In the genomic region with DNA sequence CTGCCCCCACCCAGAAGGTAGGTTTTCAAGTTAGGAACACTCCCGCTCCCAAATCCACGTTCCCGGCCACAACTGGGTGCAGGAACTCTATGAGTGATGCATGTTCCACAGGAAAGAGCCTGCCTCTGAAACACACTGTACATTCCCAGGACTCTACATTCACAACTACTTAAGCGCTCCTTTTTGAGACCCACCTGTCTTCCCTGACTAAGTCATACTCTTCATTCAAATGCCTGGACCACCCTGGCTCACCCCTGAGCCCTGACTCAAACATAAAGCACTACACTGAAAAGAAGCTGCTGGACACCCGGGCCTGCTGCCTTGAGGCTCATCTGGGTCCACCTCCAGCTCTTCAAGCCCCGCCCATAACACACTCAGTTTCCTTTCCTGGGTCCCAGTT, we compare ENCODE assay signal across 22 mouse cellular contexts. TPM values are rescaled to one million over a fixed set of nuclear protein-coding genes. Genes with fewer than 3 reads are reported as not detected.
DNase-seq lines count a peak whose midpoint lies in the region; ATAC-seq and TF ChIP-seq lines count a peak whose summit lies in the region.
"Had no signal": no experiment of that assay in that cellular context is flagged by ENCODE, and none has a peak within 500 bp of the region (broad histone marks: within the 10 kb centered on the region; RNA-seq: fewer than 3 reads in every experiment).

No protein-coding gene starts in this region.

- no peak for ATAC-seq in midbrain, embryonic 13.5 days
- ATAC-seq in embryonic facial prominence, embryonic 14.5 days (ENCODE audit: low read depth): no peak
- ATAC-seq: forebrain, embryonic 14.5 days; hindbrain, postnatal 0 days had no signal

- peaks cover 18% of the 10 kb centered on the region for H3K36me3 ChIP-seq in midbrain, embryonic 10.5 days
- H3K36me3 ChIP-seq in midbrain, embryonic 13.5 days: no peaks in the 10 kb centered on the region
- H3K36me3 ChIP-seq in embryonic facial prominence, embryonic 10.5 days (replicated peaks): peaks cover 18% of the 10 kb centered on the region
- no peaks in the 10 kb centered on the region for H3K36me3 ChIP-seq in embryonic facial prominence, embryonic 14.5 days (ENCODE audit: control insufficient read depth, insufficient read depth, low read length)
- H3K36me3 ChIP-seq: embryonic facial prominence, embryonic 12.5 days; G1E; heart, embryonic 13.5 days had no signal

- H3K27me3 ChIP-seq in midbrain, embryonic 10.5 days (ENCODE audit: low read depth, poor library complexity, severe bottlenecking): peaks cover 78% of the 10 kb centered on the region
- H3K27me3 ChIP-seq in midbrain, embryonic 13.5 days: peaks cover 15% of the 10 kb centered on the region
- peaks cover 15% of the 10 kb centered on the region; the same call in 1 of the 2 replicates for H3K27me3 ChIP-seq in embryonic facial prominence, embryonic 10.5 days (replicated peaks; ENCODE audit: low read depth, poor library complexity, severe bottlenecking)
- no peaks in the 10 kb centered on the region for H3K27me3 ChIP-seq in embryonic facial prominence, embryonic 14.5 days (replicated peaks; ENCODE audit: control insufficient read depth, insufficient read depth, low read length)
- H3K27me3 ChIP-seq: embryonic facial prominence, embryonic 12.5 days; heart, embryonic 13.5 days; hindbrain, embryonic 12.5 days had no signal

- H3K9ac ChIP-seq in midbrain, embryonic 13.5 days (replicated peaks): no peak overlapping the region
- H3K9ac ChIP-seq in embryonic facial prominence, embryonic 14.5 days (ENCODE audit: low read depth, low read length): no peak overlapping the region
- H3K9ac ChIP-seq: embryonic facial prominence, embryonic 12.5 days; heart, embryonic 13.5 days; hindbrain, embryonic 12.5 days had no signal

- DNase-seq in midbrain, embryonic 10.5 days (ENCODE audit: low spot score): no peak
- no peak for DNase-seq in embryonic facial prominence, embryonic 10.5 days (ENCODE audit: low spot score)
- no peak for DNase-seq in embryonic facial prominence, embryonic 14.5 days (ENCODE audit: low spot score)
- DNase-seq in urinary bladder, postnatal 25 days (ENCODE audit: low spot score): no peak
- no peak for DNase-seq in gastrocnemius, adult 2 months
- DNase-seq: adrenal gland, postnatal 10 days; cerebellum, adult 11 months; cerebellum, adult 8-10 months; cerebellum, postnatal 14 days; embryo, embryonic 11 days; gastrocnemius, postnatal 36 days; heart, adult 18-20 months; heart, postnatal 36 days had no signal

- H3K9me3 ChIP-seq in midbrain, embryonic 10.5 days (replicated peaks): peaks cover 12% of the 10 kb centered on the region
- no peaks in the 10 kb centered on the region; the same call in 1 of the 2 replicates for H3K9me3 ChIP-seq in midbrain, embryonic 13.5 days
- H3K9me3 ChIP-seq in embryonic facial prominence, embryonic 10.5 days: peaks cover 5% of the 10 kb centered on the region; the same call in 1 of the 2 replicates
- no peaks in the 10 kb centered on the region for H3K9me3 ChIP-seq in embryonic facial prominence, embryonic 14.5 days (ENCODE audit: control insufficient read depth, low read length)
- H3K9me3 ChIP-seq: embryonic facial prominence, embryonic 12.5 days; G1E; heart, embryonic 13.5 days; hindbrain, embryonic 12.5 days had no signal

- H3K4me2 ChIP-seq in midbrain, embryonic 13.5 days (replicated peaks): no peak overlapping the region
- no peak overlapping the region for H3K4me2 ChIP-seq in embryonic facial prominence, embryonic 14.5 days (ENCODE audit: low read depth, low read length)
- H3K4me2 ChIP-seq: embryonic facial prominence, embryonic 12.5 days; heart, embryonic 13.5 days; hindbrain, embryonic 12.5 days had no signal

- H3K27ac ChIP-seq in midbrain, embryonic 10.5 days (replicated peaks): peak overlapping the region; percentile 76; the same call in 1 of the 2 replicates
- no peak overlapping the region for H3K27ac ChIP-seq in midbrain, embryonic 13.5 days
- H3K27ac ChIP-seq in embryonic facial prominence, embryonic 10.5 days (replicated peaks): peak overlapping the region; percentile 40; the same call in 1 of the 2 replicates
- 0 out of 2 replicates have a peak overlapping the region, but pooled peaks have one; percentile 10 for H3K27ac ChIP-seq in embryonic facial prominence, embryonic 14.5 days (replicated peaks; ENCODE audit: low read depth, low read length)
- H3K27ac ChIP-seq in gastrocnemius, adult 2 months: no peak overlapping the region
- H3K27ac ChIP-seq: embryonic facial prominence, embryonic 12.5 days; heart, embryonic 13.5 days; hindbrain, embryonic 12.5 days; hindbrain, postnatal 0 days had no signal

- peaks cover 47% of the 10 kb centered on the region for H3K4me1 ChIP-seq in midbrain, embryonic 10.5 days
- peaks cover 28% of the 10 kb centered on the region for H3K4me1 ChIP-seq in midbrain, embryonic 13.5 days (replicated peaks)
- peaks cover 54% of the 10 kb centered on the region for H3K4me1 ChIP-seq in embryonic facial prominence, embryonic 10.5 days
- H3K4me1 ChIP-seq in embryonic facial prominence, embryonic 14.5 days (ENCODE audit: control insufficient read depth, insufficient read depth, low read length): peaks cover 28% of the 10 kb centered on the region

- intact Hi-C loops in gastrocnemius, adult 2 months (cut with DNase I): no loop called here

- no peak overlapping the region for H3K4me3 ChIP-seq in midbrain, embryonic 10.5 days
- H3K4me3 ChIP-seq in midbrain, embryonic 13.5 days (replicated peaks): no peak overlapping the region
- H3K4me3 ChIP-seq in embryonic facial prominence, embryonic 10.5 days: no peak overlapping the region
- no peak overlapping the region for H3K4me3 ChIP-seq in embryonic facial prominence, embryonic 14.5 days (ENCODE audit: low read depth, low read length)
- H3K4me3 ChIP-seq in gastrocnemius, adult 2 months: no peak overlapping the region
- H3K4me3 ChIP-seq: embryonic facial prominence, embryonic 12.5 days; erythroblast, embryonic 14.5 days; forebrain, embryonic 10.5 days; heart, embryonic 13.5 days; hindbrain, embryonic 12.5 days had no signal

- TF ChIP-seq CTCF in gastrocnemius, adult 2 months (IDR thresholded peaks at IDR 0.05): no peak

- 78% methylated on average over 6 of the region's 6 CpGs for WGBS in midbrain, embryonic 10.5 days
- WGBS in midbrain, embryonic 13.5 days: 85% methylated on average over 6 of the region's 6 CpGs
- WGBS in embryonic facial prominence, embryonic 10.5 days: 84% methylated on average over 6 of the region's 6 CpGs
- 74% methylated on average over 6 of the region's 6 CpGs for WGBS in embryonic facial prominence, embryonic 14.5 days

RNA-seq across cellular contexts. Expression of gene D630045J12Rik, which starts 48.4 kb away (rescaled TPM):
- polyA plus RNA-seq in midbrain, embryonic 10.5 days (2016; fragmentation: Nextera tagmentation; extraction: Ambion mirVana): 5.6 and 7.2 TPM in 2 replicates
- 14.4 and 16.6 TPM in 2 replicates for polyA plus RNA-seq in midbrain, embryonic 13.5 days (2015; fragmentation: Nextera tagmentation; extraction: Ambion mirVana)
- 7.4 and 8.1 TPM in 2 replicates for polyA plus RNA-seq in embryonic facial prominence, embryonic 10.5 days (2016; fragmentation: Nextera tagmentation; extraction: Ambion mirVana)
- polyA plus RNA-seq in embryonic facial prominence, embryonic 14.5 days (2014; fragmentation: Nextera tagmentation; extraction: Ambion mirVana): 6.0 and 6.2 TPM in 2 replicates
- under 1 TPM; 0.26 to 0.47 TPM for total RNA-seq in gastrocnemius, adult 2 months (2021)

Comparison
In these comparisons a context has a peak if more than half of its experiments do, and no peak if none do; other contexts are left out.
1. H3K27ac ChIP-seq: peak in midbrain, embryonic 10.5 days (single experiment), embryonic facial prominence, embryonic 10.5 days (single experiment) and embryonic facial prominence, embryonic 14.5 days (single experiment); none in midbrain, embryonic 13.5 days (single experiment) and gastrocnemius, adult 2 months (single experiment).